Mouse (Mus musculus) right cerebral cortex, adult 18-20 months (tissue): ENCODE data around the gene Pnkd.

Experiments used
- DNase-seq: peaks from one replicate; pipeline ENCODE4 v3.0.0; 2022; ENCODE audit warnings: mixed read lengths

Pnkd gene

GRCm38 (mm10) chr1:74284543-74285160, at the start of gene Pnkd, which contains the start of gene Aamp:
Gene Pnkd (plus strand): TSS chr1:74284930.
Gene Aamp (minus strand): TSS chr1:74284738.
- peak; percentile 100 for DNase-seq

- peak; percentile 97 for DNase-seq
These were observed 48.7 kb upstream of the Pnkd start, which contains the start of gene Arpc2 for GRCm38 (mm10) chr1:74235938-74236589. Gene Arpc2 (plus strand): TSS chr1:74236084.

GRCm38 (mm10) chr1:74236590-74237317, 48.0 kb upstream of the Pnkd start:
- DNase-seq = peak; percentile 41

- DNase-seq = no peak
These were observed 47.1 kb upstream of the Pnkd start for GRCm38 (mm10) chr1:74237671-74238070.

GRCm38 (mm10) chr1:74238136-74238535, 46.6 kb upstream of the Pnkd start:
- no peak for DNase-seq

GRCm38 (mm10) chr1:74239162-74239561, 45.6 kb upstream of the Pnkd start:
- DNase-seq = no peak

GRCm38 (mm10) chr1:74239618-74240017, 45.1 kb upstream of the Pnkd start:
- peak; percentile 58 for DNase-seq

- peak; percentile 92 for DNase-seq
These were observed 44.4 kb upstream of the Pnkd start for GRCm38 (mm10) chr1:74240311-74240710.

GRCm38 (mm10) chr1:74240832-74241231, 43.9 kb upstream of the Pnkd start:
- no peak for DNase-seq

GRCm38 (mm10) chr1:74245525-74245924, 39.2 kb upstream of the Pnkd start:
- DNase-seq = no peak

GRCm38 (mm10) chr1:74248799-74249198, 35.9 kb upstream of the Pnkd start:
- DNase-seq = no peak

GRCm38 (mm10) chr1:74249331-74249980, 35.3 kb upstream of the Pnkd start:
- no peak for DNase-seq

GRCm38 (mm10) chr1:74250096-74250495, 34.6 kb upstream of the Pnkd start:
- DNase-seq = no peak

- no peak for DNase-seq
These were observed 28.9 kb upstream of the Pnkd start for GRCm38 (mm10) chr1:74255704-74256345.

- DNase-seq = no peak
These were observed 27.9 kb upstream of the Pnkd start for GRCm38 (mm10) chr1:74256782-74257181.

- DNase-seq = no peak
These were observed 22.2 kb upstream of the Pnkd start for GRCm38 (mm10) chr1:74262510-74262909.

- no peak for DNase-seq
These were observed 16.0 kb upstream of the Pnkd start for GRCm38 (mm10) chr1:74268750-74269149.

GRCm38 (mm10) chr1:74271659-74272058, 13.1 kb upstream of the Pnkd start:
- DNase-seq = no peak

GRCm38 (mm10) chr1:74275015-74275414, 9.7 kb upstream of the Pnkd start:
- DNase-seq = no peak

GRCm38 (mm10) chr1:74277041-74277440, 7.7 kb upstream of the Pnkd start:
- no peak for DNase-seq

- no peak for DNase-seq
These were observed 6.7 kb upstream of the Pnkd start for GRCm38 (mm10) chr1:74277883-74278537.

GRCm38 (mm10) chr1:74278538-74278937, 6.2 kb upstream of the Pnkd start, which contains the start of gene Gpbar1:
Gene Gpbar1 (plus strand): TSS chr1:74278550.
- DNase-seq = no peak
